ENCODE assay signal across 24 mouse cellular contexts in genomic region chr15:25814535-25814934, GRCm38 (mm10).
"Had no signal": no experiment of that assay in that cellular context is flagged by ENCODE, and none has a peak within 500 bp of the region (broad histone marks: within the 10 kb centered on the region; RNA-seq: fewer than 3 reads in every experiment).

No protein-coding gene starts in this region.

- H3K4me1 ChIP-seq: hindbrain, embryonic 10.5 days; hindbrain, embryonic 12.5 days; intestine, embryonic 15.5 days; limb, embryonic 12.5 days had no signal

- H3K27me3 ChIP-seq: heart, embryonic 12.5 days; hindbrain, embryonic 12.5 days; intestine, embryonic 15.5 days; limb, embryonic 12.5 days had no signal

- H3K9me3 ChIP-seq: heart, embryonic 10.5 days; intestine, embryonic 15.5 days; limb, embryonic 10.5 days had no signal

- H3K9ac ChIP-seq: heart, embryonic 12.5 days; hindbrain, embryonic 12.5 days; hindbrain, embryonic 14.5 days; intestine, embryonic 15.5 days; limb, embryonic 12.5 days had no signal

- H3K4me3 ChIP-seq: gastrocnemius, adult 2 months; heart, embryonic 10.5 days; heart, embryonic 12.5 days; hindbrain, embryonic 10.5 days; hindbrain, embryonic 12.5 days; intestine, embryonic 15.5 days; layer of hippocampus, adult 2 months; left cerebral cortex, adult 2 months; limb, embryonic 10.5 days; limb, embryonic 12.5 days had no signal

- H3K27ac ChIP-seq: gastrocnemius, adult 2 months; heart, embryonic 10.5 days; hindbrain, embryonic 10.5 days; hindbrain, embryonic 12.5 days; hindbrain, embryonic 14.5 days; intestine, embryonic 15.5 days; layer of hippocampus, adult 2 months; left cerebral cortex, adult 2 months; limb, embryonic 10.5 days; limb, embryonic 12.5 days had no signal

- ATAC-seq: hindbrain, embryonic 16.5 days; inflammation-experienced regulatory T-cells, adult 6 months; intestine, embryonic 15.5 days; intestine, postnatal 0 days had no signal

- DNase-seq: gastrocnemius, adult 2 months; gastrocnemius, postnatal 10 days; gastrocnemius, postnatal 25 days; heart, adult 18-20 months; heart, postnatal 10 days; heart, postnatal 4 days; kidney, adult 18-20 months; kidney, adult 8-10 months; kidney, postnatal 10 days; kidney, postnatal 4 days; liver had no signal

- H3K4me2 ChIP-seq: heart, embryonic 12.5 days; hindbrain, embryonic 12.5 days; hindbrain, embryonic 14.5 days; intestine, embryonic 15.5 days; limb, embryonic 12.5 days had no signal
